Mouse (Mus musculus): ENCODE results near the gene Mslnl. TPM values are rescaled to one million over a fixed set of nuclear protein-coding genes. Genes with fewer than 3 reads are reported as not detected.

Mslnl gene
- polyA plus RNA-seq, 1 experiment = 0.16 TPM

GRCm38 (mm10) chr17:25743831-25744230 is 8.0 kb downstream of the Mslnl start:
- TF ChIP-seq CTCF (IDR thresholded peaks at IDR 0.05; ENCODE audit: extremely low read depth, insufficient read length, insufficient replicate concordance, low read depth, low read length) (no peak), POLR2A (IDR thresholded peaks at IDR 0.05; ENCODE audit: low read depth, low read length) (no peak)
- Histone ChIP-seq H3K4me3 (ENCODE audit: low read depth, low read length) (no peak overlapping the region), H3K27ac (ENCODE audit: insufficient read depth, low read depth, low read length) (no peak overlapping the region), H3K4me1 (ENCODE audit: control insufficient read depth, insufficient read depth, insufficient read length, low read length) (no peaks in the 10 kb centered on the region), H3K36me3 (ENCODE audit: control insufficient read depth, insufficient read depth, low read length) (no peaks in the 10 kb centered on the region), H3K27me3 (ENCODE audit: control insufficient read depth, insufficient read depth, low read length) (no peaks in the 10 kb centered on the region)
- WGBS = 79% methylated on average over 9 of the region's 9 CpGs

GRCm38 (mm10) chr17:25744311-25744710 is 8.5 kb downstream of the Mslnl start:
- 58% methylated on average over 10 of the region's 10 CpGs for WGBS
- no peak for TF ChIP-seq POLR2A (IDR thresholded peaks at IDR 0.05; ENCODE audit: low read depth, low read length)
- TF ChIP-seq CTCF (IDR thresholded peaks at IDR 0.05; ENCODE audit: extremely low read depth, insufficient read length, insufficient replicate concordance, low read depth, low read length) = no peak
- Histone ChIP-seq H3K4me1 (ENCODE audit: control insufficient read depth, insufficient read depth, insufficient read length, low read length) (no peaks in the 10 kb centered on the region), H3K27ac (ENCODE audit: insufficient read depth, low read depth, low read length) (no peak overlapping the region), H3K4me3 (ENCODE audit: low read depth, low read length) (no peak overlapping the region), H3K27me3 (ENCODE audit: control insufficient read depth, insufficient read depth, low read length) (no peaks in the 10 kb centered on the region), H3K36me3 (ENCODE audit: control insufficient read depth, insufficient read depth, low read length) (no peaks in the 10 kb centered on the region)

- Histone ChIP-seq H3K4me3 (ENCODE audit: low read depth, low read length) (no peak overlapping the region), H3K36me3 (ENCODE audit: control insufficient read depth, insufficient read depth, low read length) (no peaks in the 10 kb centered on the region), H3K27me3 (ENCODE audit: control insufficient read depth, insufficient read depth, low read length) (no peaks in the 10 kb centered on the region), H3K4me1 (ENCODE audit: control insufficient read depth, insufficient read depth, insufficient read length, low read length) (no peaks in the 10 kb centered on the region), H3K27ac (ENCODE audit: insufficient read depth, low read depth, low read length) (no peak overlapping the region)
- WGBS = 87% methylated on average over 4 of the region's 4 CpGs
- no peak for TF ChIP-seq POLR2A (IDR thresholded peaks at IDR 0.05; ENCODE audit: low read depth, low read length)
- TF ChIP-seq CTCF (IDR thresholded peaks at IDR 0.05; ENCODE audit: extremely low read depth, insufficient read length, insufficient replicate concordance, low read depth, low read length) = no peak
Measured at GRCm38 (mm10) chr17:25748238-25748637, 12.4 kb downstream of the Mslnl start.

- no peaks in the 10 kb centered on the region for H3K4me1 ChIP-seq (ENCODE audit: control insufficient read depth, insufficient read depth, insufficient read length, low read length)
- no peaks in the 10 kb centered on the region for H3K27me3 ChIP-seq (ENCODE audit: control insufficient read depth, insufficient read depth, low read length)
- TF ChIP-seq POLR2A (IDR thresholded peaks at IDR 0.05; ENCODE audit: low read depth, low read length) (no peak), CTCF (IDR thresholded peaks at IDR 0.05; ENCODE audit: extremely low read depth, insufficient read length, insufficient replicate concordance, low read depth, low read length) (no peak)
- H3K36me3 ChIP-seq (ENCODE audit: control insufficient read depth, insufficient read depth, low read length) = no peaks in the 10 kb centered on the region
- WGBS = 83% methylated on average over 6 of the region's 6 CpGs
- H3K27ac ChIP-seq (ENCODE audit: insufficient read depth, low read depth, low read length) = no peak overlapping the region
- no peak overlapping the region for H3K4me3 ChIP-seq (ENCODE audit: low read depth, low read length)
Measured at GRCm38 (mm10) chr17:25749314-25749713, 13.5 kb downstream of the Mslnl start.

GRCm38 (mm10) chr17:25751446-25751845 is 15.6 kb downstream of the Mslnl start:
- H3K27me3 ChIP-seq (ENCODE audit: control insufficient read depth, insufficient read depth, low read length) = no peaks in the 10 kb centered on the region
- H3K4me1 ChIP-seq (ENCODE audit: control insufficient read depth, insufficient read depth, insufficient read length, low read length) = no peaks in the 10 kb centered on the region
- WGBS = 6% methylated on average over 5 of the region's 5 CpGs
- no peaks in the 10 kb centered on the region for H3K36me3 ChIP-seq (ENCODE audit: control insufficient read depth, insufficient read depth, low read length)
- H3K27ac ChIP-seq (ENCODE audit: insufficient read depth, low read depth, low read length) = no peak overlapping the region
- no peak overlapping the region for H3K4me3 ChIP-seq (ENCODE audit: low read depth, low read length)
- TF ChIP-seq CTCF (IDR thresholded peaks at IDR 0.05; ENCODE audit: extremely low read depth, insufficient read length, insufficient replicate concordance, low read depth, low read length) = no peak
- TF ChIP-seq POLR2A (IDR thresholded peaks at IDR 0.05; ENCODE audit: low read depth, low read length) = no peak

- WGBS = 72% methylated on average over 9 of the region's 9 CpGs
- H3K27me3 ChIP-seq (ENCODE audit: control insufficient read depth, insufficient read depth, low read length) = no peaks in the 10 kb centered on the region
Measured at GRCm38 (mm10) chr17:25754241-25754640, 18.4 kb downstream of the Mslnl start, which contains the start of gene Msln. Msln (minus strand) TSS chr17:25754378.

GRCm38 (mm10) chr17:25755086-25755485 is 19.2 kb downstream of the Mslnl start:
- WGBS = 68% methylated on average over 4 of the region's 4 CpGs
- TF ChIP-seq CTCF (IDR thresholded peaks at IDR 0.05; ENCODE audit: extremely low read depth, insufficient read length, insufficient replicate concordance, low read depth, low read length) = no peak
- TF ChIP-seq POLR2A (IDR thresholded peaks at IDR 0.05; ENCODE audit: low read depth, low read length) = no peak

More at GRCm38 (mm10) chr17:25754241-25754640, 18.4 kb downstream of the Mslnl start, which contains the start of gene Msln:
- TF ChIP-seq CTCF (IDR thresholded peaks at IDR 0.05; ENCODE audit: extremely low read depth, insufficient read length, insufficient replicate concordance, low read depth, low read length) (no peak), POLR2A (IDR thresholded peaks at IDR 0.05; ENCODE audit: low read depth, low read length) (no peak)
- H3K27ac ChIP-seq (ENCODE audit: insufficient read depth, low read depth, low read length) = no peak within 1 kb of the TSS
- no peaks in the 10 kb centered on the region for H3K36me3 ChIP-seq (ENCODE audit: control insufficient read depth, insufficient read depth, low read length)
- no peak within 1 kb of the TSS for H3K4me3 ChIP-seq (ENCODE audit: low read depth, low read length)
- no peaks in the 10 kb centered on the region for H3K4me1 ChIP-seq (ENCODE audit: control insufficient read depth, insufficient read depth, insufficient read length, low read length)

More at GRCm38 (mm10) chr17:25755086-25755485, 19.2 kb downstream of the Mslnl start:
- no peaks in the 10 kb centered on the region for H3K27me3 ChIP-seq (ENCODE audit: control insufficient read depth, insufficient read depth, low read length)
- no peak overlapping the region for H3K27ac ChIP-seq (ENCODE audit: insufficient read depth, low read depth, low read length)
- no peaks in the 10 kb centered on the region for H3K4me1 ChIP-seq (ENCODE audit: control insufficient read depth, insufficient read depth, insufficient read length, low read length)
- H3K4me3 ChIP-seq (ENCODE audit: low read depth, low read length) = no peak overlapping the region
- H3K36me3 ChIP-seq (ENCODE audit: control insufficient read depth, insufficient read depth, low read length) = no peaks in the 10 kb centered on the region

Data from small intestine, adult 2 months (tissue).